Mouse (Mus musculus) C2C12 (cell line): ENCODE measurements around the gene Pdcd7.

Experiments used
- CEBPB ChIP-seq: IDR thresholded peaks from one replicate; pipeline ENCODE4 v1.6.1; 2011; ENCODE audit warnings: low read depth, mild to moderate bottlenecking, control low read depth, moderate library complexity
- CTCF ChIP-seq: IDR thresholded peaks from one replicate; pipeline ENCODE4 v1.5.1; 2011; ENCODE audit not compliant: control insufficient read depth, insufficient read depth, insufficient read length
- FOSL1 ChIP-seq: IDR thresholded peaks from one replicate; pipeline ENCODE4 v1.8.0; 2011; ENCODE audit warnings: mild to moderate bottlenecking, low read length; ENCODE audit not compliant: poor library complexity, insufficient read depth, severe bottlenecking
- MAX ChIP-seq: IDR thresholded peaks from one replicate; pipeline ENCODE4 v1.6.1; 2011; ENCODE audit warnings: mild to moderate bottlenecking, control low read depth
- MYOD1 ChIP-seq: IDR thresholded peaks from one replicate; pipeline ENCODE4 v1.6.1; 2011; ENCODE audit warnings: low read depth; ENCODE audit not compliant: control insufficient read depth, insufficient read length
- MYOG ChIP-seq: IDR thresholded peaks from one replicate; pipeline ENCODE4 v1.6.1; 2011; ENCODE audit not compliant: control insufficient read depth, insufficient read length; ENCODE audit errors: extremely low read depth
- USF1 ChIP-seq: IDR thresholded peaks from one replicate; pipeline ENCODE4 v1.6.1; 2011; ENCODE audit warnings: low read depth, mild to moderate bottlenecking, control low read depth, moderate library complexity

DNA sequence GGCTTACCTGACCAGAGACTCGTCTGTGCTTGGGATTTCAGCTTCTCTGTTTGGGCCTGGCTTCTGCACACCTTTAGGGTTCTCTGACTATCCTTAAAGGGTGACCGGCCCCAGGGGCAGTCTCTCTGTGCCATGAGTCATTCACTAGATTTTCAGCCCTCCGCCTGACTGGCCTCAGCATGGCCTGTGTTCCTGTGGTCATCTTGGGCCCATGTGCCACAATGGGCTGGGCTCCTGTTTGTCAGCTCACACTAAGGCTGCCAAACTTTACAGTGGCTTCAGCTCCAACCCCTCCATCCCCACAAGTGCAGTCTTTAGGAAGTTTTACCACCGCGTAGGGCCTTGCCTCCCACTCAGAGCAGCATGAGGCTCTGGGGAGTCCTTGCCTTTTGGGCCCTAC lies 7.3 kb downstream of the Pdcd7 start:
- TF ChIP-seq CTCF = no peak
- TF ChIP-seq MYOG = no peak
- no peak for TF ChIP-seq USF1
- no peak for TF ChIP-seq MAX
- TF ChIP-seq CEBPB = no peak
- no peak for TF ChIP-seq FOSL1
- no peak for TF ChIP-seq MYOD1
